Mouse (Mus musculus): ENCODE measurements around the gene Dlg2. TPM values are rescaled to one million over a fixed set of nuclear protein-coding genes. Genes with fewer than 3 reads are reported as not detected.

Dlg2 gene
- total RNA-seq, 2 experiments from 2014 or later, result 2.7 to 2.9 TPM

GRCm38 (mm10) chr7:91284167-91284566 is 807.7 kb downstream of the Dlg2 start:
- no peak for DNase-seq

GRCm38 (mm10) chr7:91288324-91288723 is 811.9 kb downstream of the Dlg2 start:
- no peak for DNase-seq

GRCm38 (mm10) chr7:91296127-91296526 is 819.7 kb downstream of the Dlg2 start:
- DNase-seq, result no peak

GRCm38 (mm10) chr7:91311177-91311576 is 834.7 kb downstream of the Dlg2 start:
- no peak for DNase-seq

- no peak for DNase-seq
Measured at GRCm38 (mm10) chr7:91345073-91345472, 868.6 kb downstream of the Dlg2 start.

GRCm38 (mm10) chr7:91369821-91370321 is 893.4 kb downstream of the Dlg2 start:
- DNase-seq, result no peak

- DNase-seq, result no peak
Measured at GRCm38 (mm10) chr7:91382281-91382680, 905.8 kb downstream of the Dlg2 start.

- DNase-seq, result no peak
Measured at GRCm38 (mm10) chr7:91383873-91384272, 907.4 kb downstream of the Dlg2 start.

GRCm38 (mm10) chr7:91389272-91389671 is 912.8 kb downstream of the Dlg2 start:
- DNase-seq, result no peak

GRCm38 (mm10) chr7:91397827-91398226 is 921.4 kb downstream of the Dlg2 start:
- DNase-seq, result no peak

GRCm38 (mm10) chr7:91412109-91412508 is 935.6 kb downstream of the Dlg2 start:
- no peak for DNase-seq

GRCm38 (mm10) chr7:91414150-91414549 is 937.7 kb downstream of the Dlg2 start:
- no peak for DNase-seq

- DNase-seq, result no peak
Measured at GRCm38 (mm10) chr7:91414749-91415148, 938.3 kb downstream of the Dlg2 start.

GRCm38 (mm10) chr7:91420215-91420614 is 943.7 kb downstream of the Dlg2 start:
- DNase-seq, result no peak

GRCm38 (mm10) chr7:91423784-91424183 is 947.3 kb downstream of the Dlg2 start:
- DNase-seq, result no peak

GRCm38 (mm10) chr7:91429712-91430275 is 953.3 kb downstream of the Dlg2 start:
- DNase-seq, result no peak

- DNase-seq, result peak; percentile 53
Measured at GRCm38 (mm10) chr7:91431594-91432240, 955.2 kb downstream of the Dlg2 start.

GRCm38 (mm10) chr7:91432563-91432962 is 956.1 kb downstream of the Dlg2 start:
- no peak for DNase-seq

- no peak for DNase-seq
Measured at GRCm38 (mm10) chr7:91434739-91435138, 958.3 kb downstream of the Dlg2 start.

- no peak for DNase-seq
Measured at GRCm38 (mm10) chr7:91440326-91440725, 963.9 kb downstream of the Dlg2 start.

- no peak for DNase-seq
Measured at GRCm38 (mm10) chr7:91442447-91443376, 966.2 kb downstream of the Dlg2 start.

GRCm38 (mm10) chr7:91443377-91443714 is 966.9 kb downstream of the Dlg2 start:
- DNase-seq, result no peak

- DNase-seq, result no peak
Measured at GRCm38 (mm10) chr7:91443913-91444312, 967.4 kb downstream of the Dlg2 start.

Data from heart, postnatal 4 days (tissue).